Comparison of ENCODE assay signal across 7 mouse cellular contexts in genomic region chr5:121837441-121838340, GRCm38 (mm10). TPM values are rescaled to one million over a fixed set of nuclear protein-coding genes. Genes with fewer than 3 reads are reported as not detected.
A peak's percentile ranks its signal among the peaks of the same experiment; 100 is the strongest.
DNase-seq lines count a peak whose midpoint lies in the region; ATAC-seq and TF ChIP-seq lines count a peak whose summit lies in the region.

Sh2b3 (minus strand) TSS chr5:121837646.

- peak within 1 kb of the TSS; percentile 79 for H3K9ac ChIP-seq in forebrain, embryonic 16.5 days (replicated peaks; ENCODE audit: low read depth, low read length)

- DNase-seq in Patski (ENCODE audit: low read depth, low spot score), result no peak
- peak; percentile 30 for DNase-seq in hindbrain, embryonic 10.5 days (ENCODE audit: low spot score)
- peak in 1 of 2 experiments; percentile 56 for DNase-seq in left cerebral cortex, postnatal 36 days (ENCODE audit: low spot score in 2 of 2)
- peak; percentile 47 for DNase-seq in mesoderm, embryonic 11.5 days (ENCODE audit: low read depth, low spot score)
- peak; percentile 61 to 64 for DNase-seq in thymus, postnatal 10 days (ENCODE audit: low spot score in 2 of 2)

- H3K9me3 ChIP-seq in forebrain, embryonic 16.5 days (ENCODE audit: control insufficient read depth, low read length), result peaks cover 2% of the 10 kb centered on the region; the same call in 1 of the 2 replicates
- H3K9me3 ChIP-seq in hindbrain, embryonic 10.5 days, result no peaks in the 10 kb centered on the region

- H3K4me3 ChIP-seq in forebrain, embryonic 16.5 days (replicated peaks; ENCODE audit: low read length), result peak within 1 kb of the TSS; percentile 58
- H3K4me3 ChIP-seq in hindbrain, embryonic 10.5 days, result peak within 1 kb of the TSS; percentile 78

- no peaks in the 10 kb centered on the region for H3K36me3 ChIP-seq in forebrain, embryonic 16.5 days (ENCODE audit: control insufficient read depth, insufficient read depth)
- H3K36me3 ChIP-seq in hindbrain, embryonic 10.5 days, result no peaks in the 10 kb centered on the region

- WGBS in forebrain, embryonic 16.5 days, result 1% methylated on average over 35 of the region's 35 CpGs
- WGBS in hindbrain, embryonic 10.5 days, result under 1% methylated on average over 35 of the region's 35 CpGs

- in situ Hi-C loops in Patski (cut with MboI; ENCODE audit: low pct_unique_long_range_greater_than_20kb), result no loop called here

- TF ChIP-seq CTCF in Patski (IDR thresholded peaks at IDR 0.05), result no peak

- peak; percentile 17 for ATAC-seq in CD4-positive, CD25-positive, alpha-beta regulatory T cell, adult 4 months
- ATAC-seq in Patski, result no peak
- ATAC-seq in forebrain, embryonic 16.5 days, result no peak

- intact Hi-C loops in left cerebral cortex, postnatal 36 days (cut with DNase I), result loop anchor here (2.0 kb wide), 1 partner anchor 23 kb away; no protein-coding TSS in a partner anchor

- POLR2A ChIA-PET in Patski (lab: Charles Lee), result interaction anchor here (0.7 to 7.0 kb wide), 2 partner anchors 18 to 26 kb away, joined by 3 to 61 read pairs; no protein-coding TSS in a partner anchor

- CTCF ChIA-PET in Patski (lab: Charles Lee), result interaction anchor here (1.0 to 1.8 kb wide), 8 partner anchors 12 to 109 kb away, joined by 3 to 5 read pairs (median 4); no protein-coding TSS in a partner anchor

- H3K27me3 ChIP-seq in Patski, result no peaks in the 10 kb centered on the region
- H3K27me3 ChIP-seq in forebrain, embryonic 16.5 days (replicated peaks; ENCODE audit: control insufficient read depth, insufficient read depth, low read length), result peaks cover 31% of the 10 kb centered on the region
- peaks cover 85% of the 10 kb centered on the region for H3K27me3 ChIP-seq in hindbrain, embryonic 10.5 days (ENCODE audit: insufficient read depth, poor library complexity, severe bottlenecking)

- H3K27ac ChIP-seq in forebrain, embryonic 16.5 days (ENCODE audit: low read length), result no peak within 1 kb of the TSS
- peak within 1 kb of the TSS; percentile 89 for H3K27ac ChIP-seq in hindbrain, embryonic 10.5 days

- H3K4me1 ChIP-seq in forebrain, embryonic 16.5 days (replicated peaks; ENCODE audit: control insufficient read depth, insufficient read depth, low read length), result peaks cover 37% of the 10 kb centered on the region
- H3K4me1 ChIP-seq in hindbrain, embryonic 10.5 days (replicated peaks), result peaks cover 74% of the 10 kb centered on the region

- peak within 1 kb of the TSS; percentile 97 for H3K4me2 ChIP-seq in forebrain, embryonic 16.5 days (ENCODE audit: low read length)

RNA-seq across cellular contexts. Expression of gene Sh2b3, which starts in this region (rescaled TPM):
- 10 to 100 TPM; 10.2 to 12.1 TPM for polyA plus RNA-seq in CD4-positive, CD25-positive, alpha-beta regulatory T cell, adult 4 months (2017; shearing (Covaris generic))
- polyA plus RNA-seq in Patski (2021), result 22.2 TPM
- polyA plus RNA-seq in forebrain, embryonic 16.5 days (2015; fragmentation: Nextera tagmentation; extraction: Ambion mirVana), result 5.5 and 5.9 TPM in 2 replicates
- 9.3 and 11.1 TPM in 2 replicates for polyA plus RNA-seq in hindbrain, embryonic 10.5 days (2016; fragmentation: Nextera tagmentation; extraction: Ambion mirVana)
- 10 to 100 TPM; 22.0 to 22.5 TPM for total RNA-seq in left cerebral cortex, postnatal 36 days (2021)
